Mouse (Mus musculus) kidney, postnatal 25 days (tissue): ENCODE data around the gene Cds1.
"Not testable (repeated sequence)": the region's sequence is repeated elsewhere in the genome, so short reads cannot be mapped to it uniquely, and the experiment has no call there.

Experiments
- DNase-seq, 2 experiments: peaks; one replicate each; pipeline ENCODE4 v3.0.0; 2021; ENCODE audit warnings: mixed read lengths in 2 of 2

Cds1 gene

DNA sequence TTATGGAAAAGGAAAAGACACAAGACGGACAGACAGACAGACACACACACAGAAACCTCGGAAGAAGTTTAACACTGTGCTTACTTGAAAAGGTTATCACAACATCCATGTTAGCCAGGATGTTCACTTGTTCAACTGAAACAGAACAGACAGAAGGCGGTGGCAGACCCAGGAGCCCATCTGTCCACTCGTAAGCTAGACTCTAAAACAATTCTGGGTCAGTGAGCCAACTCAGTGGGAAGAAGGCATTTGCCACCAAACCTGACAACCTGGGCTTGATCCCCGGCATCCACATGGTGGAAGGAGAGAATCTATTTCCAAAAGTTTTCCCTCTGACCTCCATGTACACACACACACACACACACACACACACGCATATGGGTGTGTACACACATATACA lies 67.1 kb downstream of the Cds1 start:
- DNase-seq: no peak

GRCm38 (mm10) chr5:101832991-101833390 lies 68.1 kb downstream of the Cds1 start:
- DNase-seq: no peak

DNA sequence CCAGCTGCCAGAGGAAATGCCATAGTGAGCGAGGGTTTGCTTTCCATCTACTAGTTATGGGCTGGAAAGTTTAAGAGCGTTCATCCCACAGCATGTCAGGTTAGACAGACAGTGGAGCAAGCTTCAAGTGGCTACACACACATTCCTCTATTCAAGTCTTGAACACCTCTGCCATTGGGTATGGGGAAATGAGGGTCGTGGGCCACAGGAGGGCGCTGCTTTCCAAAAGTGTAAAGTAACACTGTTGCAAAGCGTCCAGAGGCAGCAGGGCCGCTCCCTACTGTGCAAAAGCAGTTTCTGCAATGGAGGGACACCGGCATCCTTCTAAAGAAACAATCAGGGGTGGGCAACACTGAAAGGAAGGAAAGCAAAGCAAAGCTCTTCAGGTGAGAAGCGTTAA lies 68.9 kb downstream of the Cds1 start:
- peak in 1 of 2 experiments; percentile 28 for DNase-seq

GRCm38 (mm10) chr5:101836221-101836620 lies 71.3 kb downstream of the Cds1 start:
- no peak for DNase-seq

- not testable (repeated sequence) for DNase-seq
Measured at GRCm38 (mm10) chr5:101837605-101838004, 72.7 kb downstream of the Cds1 start.

- DNase-seq: no peak
Measured at GRCm38 (mm10) chr5:101840476-101840875, 75.5 kb downstream of the Cds1 start.

DNA sequence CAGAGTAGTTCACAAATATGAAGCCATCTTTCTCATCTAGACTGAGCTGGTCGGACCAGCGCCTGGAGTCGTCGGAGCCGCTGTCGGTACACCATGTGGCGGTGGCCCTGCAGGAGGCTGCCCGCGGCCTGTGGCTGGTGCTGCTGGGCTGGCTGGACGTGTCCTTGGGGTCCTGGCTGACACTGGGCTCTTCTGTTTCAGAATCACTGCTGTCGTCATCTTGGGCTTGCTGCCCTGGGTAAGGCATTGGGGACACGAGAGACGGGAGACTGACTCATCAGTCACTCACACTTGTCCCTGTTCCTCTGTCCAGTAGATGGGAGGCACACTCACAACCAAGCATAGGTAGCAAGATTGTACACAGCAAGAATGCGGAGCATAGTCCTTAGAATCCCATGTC lies 80.1 kb downstream of the Cds1 start:
- peak in 1 of 2 experiments; percentile 36 for DNase-seq

DNA sequence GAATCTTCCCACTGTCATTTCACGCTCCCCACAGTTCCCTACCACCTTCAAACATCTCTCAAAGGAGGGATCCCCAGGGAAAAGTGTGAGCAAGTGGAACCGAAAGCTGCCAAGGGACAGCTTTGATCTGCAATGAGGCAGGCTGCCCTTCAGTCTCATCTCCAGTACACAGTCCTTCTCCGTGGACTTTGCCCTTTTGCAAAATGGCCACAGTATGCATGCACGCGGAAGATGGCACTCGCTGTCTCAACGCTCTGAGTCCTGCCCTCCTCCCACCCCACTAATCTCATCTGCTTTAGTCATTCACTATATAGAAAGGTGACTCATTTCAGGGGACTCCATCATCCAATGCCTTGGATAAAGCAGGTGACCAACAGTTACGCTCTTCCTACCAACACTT lies 81.0 kb downstream of the Cds1 start:
- DNase-seq: peak in 1 of 2 experiments; percentile 37

GRCm38 (mm10) chr5:101847323-101847722 lies 82.4 kb downstream of the Cds1 start:
- DNase-seq: no peak

GRCm38 (mm10) chr5:101847762-101848161 lies 82.8 kb downstream of the Cds1 start:
- no peak for DNase-seq

DNA sequence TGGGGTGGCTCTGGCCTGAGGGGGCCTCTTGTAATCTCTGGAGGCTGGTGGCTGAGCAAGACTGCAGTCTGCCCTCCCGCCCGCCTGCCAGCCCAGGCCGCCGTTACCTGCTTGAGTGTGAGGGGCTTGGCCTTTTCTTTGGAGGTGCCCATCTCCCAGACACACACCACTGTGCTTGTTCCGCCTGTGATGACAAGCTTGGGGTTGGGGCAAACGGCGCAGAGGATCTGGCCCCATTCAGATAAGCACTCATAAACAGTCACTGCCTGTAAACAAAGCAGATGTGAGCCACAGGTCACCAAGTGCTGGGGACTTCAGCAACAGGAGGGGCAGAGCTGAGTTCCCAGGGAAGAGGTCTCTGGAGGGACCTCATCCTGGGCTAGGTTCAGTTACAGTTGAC lies 86.2 kb downstream of the Cds1 start:
- no peak for DNase-seq

DNA sequence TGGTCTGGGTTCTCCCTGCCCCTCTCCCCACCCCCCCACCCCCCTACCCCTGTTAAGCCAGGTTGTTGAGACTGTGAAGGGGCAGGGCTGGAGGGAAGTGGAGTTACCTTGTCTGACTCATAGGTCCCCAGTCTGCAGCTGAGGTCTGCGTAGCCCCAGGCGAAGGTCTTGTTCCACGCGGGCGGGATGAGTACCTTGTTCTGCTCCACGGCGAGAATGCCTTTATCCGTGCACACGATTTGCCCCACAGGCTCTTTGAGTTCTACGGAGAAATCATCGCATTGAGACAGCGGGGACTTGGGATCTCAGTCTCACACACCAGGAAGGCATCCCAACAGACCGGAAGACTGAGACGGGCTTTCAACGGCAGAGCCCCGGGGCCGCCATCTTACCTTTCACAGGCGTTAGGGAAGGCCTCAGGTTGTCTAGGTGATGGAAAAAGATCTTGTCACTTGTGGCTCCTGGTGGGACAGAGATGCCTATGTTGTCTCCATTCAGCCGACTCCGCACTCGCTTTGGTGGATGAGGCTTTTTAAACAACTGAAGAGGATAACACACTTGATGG lies 87.3 kb downstream of the Cds1 start:
- DNase-seq: no peak

GRCm38 (mm10) chr5:101854100-101854499 lies 89.2 kb downstream of the Cds1 start:
- DNase-seq: no peak

- no peak for DNase-seq
Measured at GRCm38 (mm10) chr5:101854667-101855066, 89.7 kb downstream of the Cds1 start.

DNA sequence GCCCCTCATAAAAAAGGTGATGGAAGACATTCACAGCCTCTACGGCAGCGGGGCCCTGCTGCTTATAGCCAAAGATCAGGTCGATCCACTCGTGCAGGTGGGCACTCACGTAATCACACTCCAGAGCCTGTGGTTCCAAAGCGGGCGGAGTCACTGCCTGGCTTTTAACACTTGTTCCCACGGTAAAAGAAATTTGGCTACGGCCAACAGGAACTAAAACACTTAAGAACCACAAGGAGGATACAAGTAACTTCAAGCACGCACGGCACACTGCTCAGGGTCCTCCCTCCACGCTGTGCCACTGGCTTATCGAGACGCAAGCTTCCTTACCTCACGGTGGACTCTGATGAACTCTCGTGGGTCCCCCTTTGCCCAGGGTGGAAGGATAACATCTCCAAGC lies 90.5 kb downstream of the Cds1 start:
- DNase-seq: no peak

- no peak for DNase-seq
Measured at GRCm38 (mm10) chr5:101858891-101859436, 94.0 kb downstream of the Cds1 start.

- DNase-seq: no peak
Measured at GRCm38 (mm10) chr5:101861786-101862571, 97.0 kb downstream of the Cds1 start.

DNA sequence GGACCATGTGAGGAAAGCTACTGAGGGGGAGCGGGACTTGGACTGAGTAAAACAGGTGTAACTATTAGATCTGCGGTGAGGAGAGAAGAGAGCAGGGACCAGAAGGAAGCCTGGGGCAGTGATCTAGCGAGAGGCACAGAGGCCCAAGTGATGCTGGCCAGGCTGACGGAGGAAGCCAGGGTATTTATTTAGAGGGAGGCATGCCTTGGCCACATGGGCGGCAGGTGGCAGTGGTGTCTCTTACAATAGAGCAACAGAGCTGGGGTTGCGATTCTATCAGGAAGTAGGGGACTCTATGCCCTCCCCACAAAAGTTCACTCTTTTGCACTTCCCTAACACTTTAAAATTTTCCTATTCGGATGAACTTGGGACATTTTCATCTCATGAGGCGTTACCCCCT lies 97.7 kb downstream of the Cds1 start:
- DNase-seq: no peak

DNA sequence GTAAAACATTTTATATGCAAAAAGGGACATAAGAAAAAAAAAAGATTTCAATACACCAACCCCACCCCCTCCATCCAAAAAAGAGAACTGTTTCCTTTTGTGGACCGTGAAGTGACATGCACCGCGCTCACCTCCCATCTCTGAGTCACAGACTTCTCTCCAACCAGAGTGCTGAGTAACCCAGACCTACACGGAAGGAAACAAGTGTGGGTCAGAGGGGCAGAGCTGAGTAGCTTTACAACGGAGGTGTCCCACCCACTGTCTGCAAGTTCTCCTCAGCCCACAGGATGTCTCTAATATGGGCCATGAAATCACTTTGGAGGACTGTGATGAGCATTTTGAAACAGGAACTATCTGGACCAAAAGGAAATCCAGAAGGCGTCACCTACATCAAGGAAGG lies 99.0 kb downstream of the Cds1 start:
- peak in 1 of 2 experiments; percentile 10 for DNase-seq

DNA sequence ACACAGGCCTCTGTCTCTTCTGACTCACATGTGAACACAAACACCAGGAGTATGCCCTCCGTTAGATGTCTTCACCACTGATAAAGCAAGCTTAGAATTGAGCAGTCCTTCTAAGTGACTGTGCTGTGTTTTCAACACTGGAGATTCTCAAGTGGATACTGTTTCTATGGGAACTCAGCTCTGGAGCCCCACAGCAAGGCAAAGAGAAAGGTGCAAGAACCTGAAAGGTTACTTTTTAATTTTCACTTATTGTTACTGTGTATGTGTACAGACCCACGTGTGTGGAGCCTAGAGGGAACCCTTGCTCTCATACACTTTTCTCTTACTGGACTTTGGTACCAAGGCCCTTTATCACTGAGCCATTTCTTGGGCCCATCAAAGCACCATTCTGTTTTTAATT lies 101.8 kb downstream of the Cds1 start:
- DNase-seq: no peak
